Mouse (Mus musculus) embryonic facial prominence, embryonic 15.5 days (tissue): ENCODE data around the gene Srrd. TPM values are rescaled to one million over a fixed set of nuclear protein-coding genes. Genes with fewer than 3 reads are reported as not detected.

Source experiments
- ATAC-seq: fragments of 200-750 bp; cut with Nextera tagmentation; 2 replicates; pipeline ENCODE4 v1.8.0; 2017; ENCODE audit warnings: low read depth, moderate TSS enrichment; ENCODE audit not compliant: insufficient number of reproducible peaks, low FRiP score, low TSS enrichment
- H3K27ac ChIP-seq: fragments of 300-500 bp; sonication (generic); replicated peaks from 2 replicates; pipeline ENCODE4 v1.5.1; 2015; ENCODE audit warnings: mild to moderate bottlenecking, inconsistent platforms
- H3K27me3 ChIP-seq: fragments of 300-500 bp; sonication (generic); 2 replicates; pipeline ENCODE4 v1.6.1; 2015; ENCODE audit warnings: inconsistent platforms
- H3K36me3 ChIP-seq: fragments of 300-500 bp; sonication (generic); 2 replicates; pipeline ENCODE4 v1.6.1; 2015; ENCODE audit warnings: mild to moderate bottlenecking, inconsistent platforms
- H3K4me1 ChIP-seq: fragments of 300-500 bp; sonication (generic); 2 replicates; pipeline ENCODE4 v1.6.1; 2015; ENCODE audit warnings: inconsistent platforms
- H3K4me2 ChIP-seq: fragments of 300-500 bp; sonication (generic); replicated peaks from 2 replicates; pipeline ENCODE4 v1.6.1; 2015; ENCODE audit warnings: mild to moderate bottlenecking, inconsistent platforms
- H3K4me3 ChIP-seq: fragments of 300-500 bp; sonication (generic); replicated peaks from 2 replicates; pipeline ENCODE4 v1.5.1; 2015; ENCODE audit warnings: mild to moderate bottlenecking, inconsistent platforms
- H3K9ac ChIP-seq: fragments of 300-500 bp; sonication (generic); 2 replicates; pipeline ENCODE4 v1.6.1; 2015; ENCODE audit warnings: inconsistent platforms
- H3K9me3 ChIP-seq: fragments of 300-500 bp; sonication (generic); replicated peaks from 2 replicates; pipeline ENCODE4 v1.6.1; 2016; ENCODE audit warnings: inconsistent platforms
- whole genome bisulfite sequencing: fragments of 180-500 bp; shearing (Covaris S2); methylation state at CpG from one replicate; pipeline ENCODE4 v1.1.7; 2015; 5-methylcytosine and 5-hydroxymethylcytosine counted together
- polyA plus RNA-seq: library from polyadenylated mRNA; unstranded; fragments of >200 nt; fragmentation: Nextera tagmentation; extraction: Ambion mirVana; gene quantifications from 2 replicates; pipeline ENCODE4 v1.2.1, GENCODE M21; 2015

The Srrd gene
- polyA plus RNA-seq, 1 experiment from 2014 or later, result 46.6 TPM

GRCm38 (mm10) chr5:112313222-112313885 is 29.5 kb downstream of the Srrd start:
- H3K4me3 ChIP-seq, result no peak overlapping the region
- ATAC-seq, result no peak
- H3K4me1 ChIP-seq, result no peaks in the 10 kb centered on the region
- H3K4me2 ChIP-seq, result no peak overlapping the region
- no peak overlapping the region for H3K27ac ChIP-seq
- no peaks in the 10 kb centered on the region for H3K9me3 ChIP-seq
- 80% methylated on average over 11 of the region's 11 CpGs for WGBS
- no peak overlapping the region for H3K9ac ChIP-seq
- peaks cover 65% of the 10 kb centered on the region for H3K36me3 ChIP-seq
- H3K27me3 ChIP-seq, result no peaks in the 10 kb centered on the region

- 62% methylated on average over 5 of the region's 5 CpGs for WGBS
- Histone ChIP-seq H3K4me2 (no peak overlapping the region), H3K27ac (no peak overlapping the region), H3K4me3 (no peak overlapping the region), H3K27me3 (no peaks in the 10 kb centered on the region), H3K36me3 (peaks cover 45% of the 10 kb centered on the region), H3K9me3 (no peaks in the 10 kb centered on the region), H3K4me1 (0 out of 2 replicates have a peak, but pooled peaks cover 3% of the 10 kb centered on the region), H3K9ac (no peak overlapping the region)
- ATAC-seq, result no peak
These were observed 37.0 kb downstream of the Srrd start for GRCm38 (mm10) chr5:112305842-112306241.

- WGBS, result 92% methylated on average over 5 of the region's 5 CpGs
- no peak overlapping the region for H3K4me3 ChIP-seq
- no peaks in the 10 kb centered on the region for H3K27me3 ChIP-seq
- no peak overlapping the region for H3K27ac ChIP-seq
- ATAC-seq, result no peak
- no peak overlapping the region for H3K4me2 ChIP-seq
- H3K36me3 ChIP-seq, result peaks cover 12% of the 10 kb centered on the region
- H3K4me1 ChIP-seq, result 0 out of 2 replicates have a peak, but pooled peaks cover 3% of the 10 kb centered on the region
- no peaks in the 10 kb centered on the region for H3K9me3 ChIP-seq
- no peak overlapping the region for H3K9ac ChIP-seq
These were observed 40.5 kb downstream of the Srrd start for GRCm38 (mm10) chr5:112302310-112302709.

GRCm38 (mm10) chr5:112301694-112302093 is 41.1 kb downstream of the Srrd start:
- peaks cover 9% of the 10 kb centered on the region; the same call in 1 of the 2 replicates for H3K36me3 ChIP-seq
- H3K27me3 ChIP-seq, result no peaks in the 10 kb centered on the region
- H3K4me3 ChIP-seq, result no peak overlapping the region
- no peaks in the 10 kb centered on the region for H3K9me3 ChIP-seq
- no peak overlapping the region for H3K4me2 ChIP-seq
- H3K27ac ChIP-seq, result no peak overlapping the region
- no peak for ATAC-seq
- 0 out of 2 replicates have a peak, but pooled peaks cover 3% of the 10 kb centered on the region for H3K4me1 ChIP-seq
- no peak overlapping the region for H3K9ac ChIP-seq
- 72% methylated on average over 4 of the region's 4 CpGs for whole genome bisulfite sequencing

GRCm38 (mm10) chr5:112300721-112301308 is 42.0 kb downstream of the Srrd start:
- no peaks in the 10 kb centered on the region for H3K27me3 ChIP-seq
- H3K4me1 ChIP-seq, result peaks cover 3% of the 10 kb centered on the region; the same call in 1 of the 2 replicates
- H3K9ac ChIP-seq, result no peak overlapping the region
- peaks cover 9% of the 10 kb centered on the region; the same call in 1 of the 2 replicates for H3K36me3 ChIP-seq
- no peak overlapping the region for H3K27ac ChIP-seq
- no peak for ATAC-seq
- no peak overlapping the region for H3K4me2 ChIP-seq
- no peak overlapping the region for H3K4me3 ChIP-seq
- WGBS, result 87% methylated on average over 6 of the region's 6 CpGs
- H3K9me3 ChIP-seq, result no peaks in the 10 kb centered on the region

DNA sequence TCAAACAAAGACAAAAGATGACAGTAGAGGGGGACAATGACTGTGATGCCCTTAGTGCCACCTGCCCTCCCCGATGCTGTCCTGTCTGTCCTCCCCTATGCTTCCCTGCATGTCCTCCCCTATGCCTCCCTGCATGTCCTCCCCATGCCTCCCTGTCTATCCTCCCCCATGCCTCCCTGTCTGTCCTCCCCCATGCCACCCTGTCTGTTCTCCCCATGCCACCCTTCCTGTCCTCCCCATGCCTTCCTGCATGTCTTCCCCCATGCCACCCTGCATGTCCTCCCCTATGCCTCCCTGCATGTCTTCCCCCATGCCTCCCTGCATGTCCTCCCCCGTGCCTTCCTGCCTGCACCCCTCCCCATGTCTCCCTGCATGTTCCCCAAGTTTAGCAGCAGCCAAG is 42.7 kb downstream of the Srrd start:
- Histone ChIP-seq H3K9me3 (no peaks in the 10 kb centered on the region), H3K4me2 (no peak overlapping the region), H3K36me3 (0 out of 2 replicates have a peak, but pooled peaks cover 9% of the 10 kb centered on the region), H3K27ac (no peak overlapping the region), H3K4me1 (peaks cover 10% of the 10 kb centered on the region; the same call in 1 of the 2 replicates), H3K9ac (no peak overlapping the region), H3K4me3 (no peak overlapping the region), H3K27me3 (no peaks in the 10 kb centered on the region)
- WGBS, result 84% methylated on average over 2 of the region's 2 CpGs
- no peak for ATAC-seq

- ATAC-seq, result no peak
- H3K36me3 ChIP-seq, result 0 out of 2 replicates have a peak, but pooled peaks cover 5% of the 10 kb centered on the region
- H3K27me3 ChIP-seq, result no peaks in the 10 kb centered on the region
- H3K4me2 ChIP-seq, result no peak overlapping the region
- 84% methylated on average over 4 of the region's 4 CpGs for WGBS
- peaks cover 17% of the 10 kb centered on the region for H3K4me1 ChIP-seq
- H3K27ac ChIP-seq, result no peak overlapping the region; the same call in 1 of the 2 replicates
- H3K4me3 ChIP-seq, result no peak overlapping the region
- H3K9me3 ChIP-seq, result no peaks in the 10 kb centered on the region
- no peak overlapping the region for H3K9ac ChIP-seq
These were observed 43.4 kb downstream of the Srrd start for GRCm38 (mm10) chr5:112299399-112299798.

GRCm38 (mm10) chr5:112298226-112298988 is 44.4 kb downstream of the Srrd start:
- Histone ChIP-seq H3K4me3 (no peak overlapping the region), H3K27me3 (no peaks in the 10 kb centered on the region), H3K9me3 (no peaks in the 10 kb centered on the region), H3K9ac (no peak overlapping the region), H3K4me2 (no peak overlapping the region), H3K4me1 (peaks cover 19% of the 10 kb centered on the region), H3K36me3 (no peaks in the 10 kb centered on the region), H3K27ac (no peak overlapping the region; the same call in 1 of the 2 replicates)
- whole genome bisulfite sequencing, result 84% methylated on average over 12 of the region's 12 CpGs
- peak; percentile 50; the same call in 1 of the 2 replicates for ATAC-seq

- no peaks in the 10 kb centered on the region for H3K9me3 ChIP-seq
- H3K4me2 ChIP-seq, result no peak overlapping the region
- no peak for ATAC-seq
- peak overlapping the region; percentile 34; the same call in 1 of the 2 replicates for H3K27ac ChIP-seq
- no peaks in the 10 kb centered on the region for H3K27me3 ChIP-seq
- no peaks in the 10 kb centered on the region for H3K36me3 ChIP-seq
- no peak overlapping the region for H3K4me3 ChIP-seq
- 52% methylated on average over 2 of the region's 2 CpGs for WGBS
- H3K4me1 ChIP-seq, result peaks cover 21% of the 10 kb centered on the region
- H3K9ac ChIP-seq, result no peak overlapping the region
These were observed 45.6 kb downstream of the Srrd start for GRCm38 (mm10) chr5:112297257-112297656.

GRCm38 (mm10) chr5:112296404-112297181 is 46.2 kb downstream of the Srrd start:
- H3K4me2 ChIP-seq, result no peak overlapping the region
- H3K9ac ChIP-seq, result no peak overlapping the region
- ATAC-seq, result no peak
- 70% methylated on average over 6 of the region's 6 CpGs for WGBS
- H3K4me1 ChIP-seq, result peaks cover 26% of the 10 kb centered on the region
- H3K4me3 ChIP-seq, result no peak overlapping the region
- H3K27ac ChIP-seq, result no peak overlapping the region
- no peaks in the 10 kb centered on the region for H3K9me3 ChIP-seq
- no peaks in the 10 kb centered on the region for H3K27me3 ChIP-seq
- H3K36me3 ChIP-seq, result no peaks in the 10 kb centered on the region
